Mouse (Mus musculus): ENCODE results near the gene Hltf.
"Not testable (repeated sequence)": the region's sequence is repeated elsewhere in the genome, so short reads cannot be mapped to it uniquely, and the experiment has no call there.

The Hltf gene

DNA sequence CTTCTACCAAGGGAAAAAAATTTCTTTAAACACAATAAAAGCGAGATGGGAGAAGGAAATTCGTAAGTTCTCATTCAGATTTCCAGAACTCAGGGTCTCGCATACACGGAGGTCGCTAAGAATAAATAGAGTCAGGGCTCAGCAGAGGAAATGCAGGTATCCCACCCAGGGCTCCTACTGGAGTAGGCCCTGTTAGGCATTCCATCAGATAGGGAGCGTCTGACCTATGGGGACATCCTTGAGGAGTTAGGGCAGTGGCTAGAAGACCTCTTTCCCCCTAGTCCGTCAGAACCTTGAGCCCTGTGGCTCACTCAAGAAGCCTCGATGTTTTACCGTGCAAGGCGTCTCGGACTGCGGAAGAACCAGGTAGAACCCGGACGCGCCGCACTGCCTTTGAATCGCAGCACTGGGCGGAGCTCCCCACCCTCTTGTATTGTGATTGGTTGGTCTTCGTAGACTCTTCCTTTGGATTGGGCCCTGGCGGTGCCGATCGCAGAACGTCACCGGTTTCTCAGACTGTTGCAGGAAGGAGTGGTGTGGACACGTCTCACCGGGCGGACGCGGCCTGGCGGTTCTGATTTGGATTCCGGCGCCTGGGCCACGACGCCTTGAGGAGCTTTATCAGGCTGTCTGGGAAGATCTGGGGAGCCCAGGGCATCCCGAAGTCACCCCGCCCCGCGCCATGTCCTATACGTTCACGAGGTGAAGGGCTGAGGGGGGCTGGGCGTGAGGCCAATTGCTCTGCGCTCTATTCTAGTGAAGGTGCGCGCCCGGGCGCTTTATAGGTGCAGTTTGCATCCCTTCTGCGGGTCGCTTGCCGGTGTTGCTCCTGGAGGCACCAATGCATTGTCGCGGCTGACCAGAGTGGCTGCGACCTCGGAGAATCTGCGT lies at the start of gene Hltf:
Gene Hltf (plus strand): TSS at position 506 of the 891 bp plus-strand sequence.
- peak; percentile 94 for DNase-seq

DNA sequence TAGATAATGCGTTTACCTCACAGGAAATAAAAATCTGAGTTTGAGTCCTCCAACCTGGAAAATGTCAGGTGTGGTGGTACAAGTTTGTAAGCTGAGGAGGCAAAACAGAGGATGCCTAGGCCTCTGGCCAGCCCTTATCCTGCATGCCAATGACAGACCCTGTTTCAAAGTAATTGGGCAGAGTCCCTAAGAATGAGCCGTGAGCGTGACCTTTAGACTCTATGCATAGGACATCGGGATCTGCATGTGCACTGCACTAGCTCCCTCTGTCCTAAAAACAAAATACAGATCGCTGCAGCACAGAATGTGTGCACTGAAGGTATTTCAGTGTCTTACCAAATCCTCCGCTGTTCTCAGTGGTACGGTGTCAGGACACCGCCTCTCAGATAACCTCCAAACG lies 47.1 kb upstream of the Hltf start:
- no peak for DNase-seq

DNA sequence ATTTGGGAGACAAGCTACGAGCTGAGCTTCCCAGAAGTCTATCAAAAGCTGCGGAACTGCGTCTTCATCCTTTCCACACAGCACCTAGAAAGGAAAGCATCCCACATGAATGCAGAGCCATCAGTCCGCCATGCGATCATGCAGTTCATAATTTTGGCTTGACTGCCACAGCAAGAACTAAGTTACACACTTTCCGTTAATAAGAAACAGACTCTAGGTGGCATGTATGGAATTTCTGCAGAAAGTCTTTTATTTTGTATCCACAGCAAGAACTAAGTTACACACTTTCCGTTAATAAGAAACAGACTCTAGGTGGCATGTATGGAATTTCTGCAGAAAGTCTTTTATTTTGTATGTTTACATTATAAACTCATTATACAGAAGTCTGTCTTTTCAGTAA lies 46.7 kb upstream of the Hltf start:
- DNase-seq, result not testable (repeated sequence)

DNA sequence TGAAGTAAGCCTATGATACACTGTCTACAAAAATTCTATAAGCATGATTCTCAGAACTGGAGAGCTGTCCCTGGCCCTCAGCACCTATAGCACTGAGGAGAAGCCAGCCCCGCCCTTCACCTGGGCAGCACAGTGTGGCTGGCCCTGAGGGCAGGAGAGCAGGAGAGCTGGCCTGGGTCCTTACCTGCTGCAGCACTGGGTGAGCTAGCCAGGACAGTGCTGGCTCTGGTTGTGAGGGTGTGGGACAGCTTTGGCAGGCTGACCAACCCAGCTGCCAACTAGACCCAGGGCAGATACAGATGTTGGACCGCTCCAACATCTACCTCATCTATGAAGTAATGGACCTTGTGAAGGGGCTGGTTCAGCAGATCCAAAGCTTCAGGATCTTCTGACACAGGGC lies 43.2 kb upstream of the Hltf start:
- DNase-seq, result no peak

DNA sequence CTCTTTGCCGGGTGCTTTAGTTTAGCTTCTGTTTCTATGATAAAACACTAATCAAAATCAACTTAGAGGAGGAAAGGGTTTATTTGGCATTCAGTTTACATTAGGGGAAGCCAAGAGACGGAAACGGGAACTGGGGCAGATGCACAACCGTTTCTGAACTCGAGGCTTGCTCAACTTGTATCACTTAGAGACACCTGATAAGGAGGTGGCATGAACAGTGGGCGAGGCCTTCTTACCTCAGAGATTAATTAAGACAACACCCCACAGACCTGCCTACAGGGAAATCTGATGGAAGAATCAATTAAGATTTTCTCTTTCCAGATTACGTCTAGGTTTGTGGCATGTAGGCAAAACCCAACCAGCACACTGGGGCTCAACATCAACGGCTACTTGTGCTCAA lies 39.5 kb upstream of the Hltf start:
- no peak for DNase-seq

DNA sequence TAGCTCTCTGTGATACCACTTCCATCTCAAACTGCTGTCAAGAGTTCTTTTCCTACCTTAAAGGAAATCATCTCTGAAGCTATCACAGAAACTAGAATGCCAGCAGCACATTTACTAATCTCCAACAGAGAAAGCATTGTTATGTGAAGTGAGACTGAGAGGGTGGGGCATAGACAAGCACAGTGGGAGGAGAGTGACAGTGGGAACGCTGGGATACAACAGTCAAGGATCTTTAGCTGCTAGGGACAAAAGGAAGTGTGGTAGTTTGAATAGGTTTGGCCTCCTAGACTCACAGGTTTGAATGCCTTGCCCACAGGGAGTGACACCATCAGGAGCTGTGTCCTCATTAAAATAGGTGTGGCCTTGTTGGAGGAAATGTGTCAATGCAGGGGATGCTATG lies 33.8 kb upstream of the Hltf start:
- no peak for DNase-seq

DNA sequence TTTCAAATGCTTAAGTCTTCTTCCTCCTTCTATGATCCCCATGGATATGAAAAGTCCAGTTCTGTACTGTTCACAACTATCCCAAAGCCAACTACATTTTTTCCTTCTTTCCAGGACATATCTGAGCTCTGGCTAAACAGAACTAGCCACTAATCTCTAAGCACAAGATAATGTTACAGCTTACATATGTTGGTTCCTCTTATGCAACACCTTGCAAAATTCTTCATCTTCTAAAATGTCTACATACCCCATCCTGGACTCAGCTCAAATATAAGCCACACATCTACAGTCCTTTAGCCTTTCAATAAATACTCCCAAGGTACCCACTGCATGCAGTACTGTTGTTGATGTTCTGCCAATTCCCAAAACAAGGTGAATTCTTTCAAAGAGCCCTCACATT lies 31.1 kb upstream of the Hltf start:
- DNase-seq, result no peak

DNA sequence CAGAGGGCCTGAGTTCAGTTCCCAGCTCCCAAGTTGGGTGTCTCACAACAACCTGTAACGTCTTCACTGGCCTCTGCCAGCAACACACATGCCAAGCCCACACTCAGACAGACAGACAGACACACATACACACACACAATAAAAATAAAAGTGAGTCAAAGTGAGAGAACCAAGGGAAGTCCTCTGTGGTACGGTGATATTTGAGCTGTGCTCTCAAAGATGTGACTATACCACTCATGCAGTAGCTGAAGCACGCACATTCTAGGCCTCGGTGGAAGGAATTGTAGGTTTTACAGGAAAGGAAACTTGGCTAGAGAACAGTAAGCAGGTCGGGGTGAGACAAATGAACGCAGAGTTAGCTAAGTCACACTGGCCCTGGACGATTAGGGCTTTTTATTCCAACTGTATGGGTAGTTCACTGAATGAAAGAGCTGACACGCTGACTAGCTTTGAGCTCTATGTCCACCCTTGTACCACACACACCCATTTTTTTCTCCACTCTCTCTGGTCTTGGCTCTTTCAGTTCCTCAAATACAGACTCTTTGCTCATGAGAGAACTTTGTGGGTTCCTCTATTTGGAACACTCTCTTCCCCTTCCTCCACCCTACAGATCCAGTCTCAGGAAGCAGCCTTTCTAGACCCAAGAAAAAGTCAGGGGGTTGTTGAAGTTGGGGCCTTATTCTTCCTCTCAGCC lies 30.5 kb upstream of the Hltf start:
- no peak for DNase-seq

DNA sequence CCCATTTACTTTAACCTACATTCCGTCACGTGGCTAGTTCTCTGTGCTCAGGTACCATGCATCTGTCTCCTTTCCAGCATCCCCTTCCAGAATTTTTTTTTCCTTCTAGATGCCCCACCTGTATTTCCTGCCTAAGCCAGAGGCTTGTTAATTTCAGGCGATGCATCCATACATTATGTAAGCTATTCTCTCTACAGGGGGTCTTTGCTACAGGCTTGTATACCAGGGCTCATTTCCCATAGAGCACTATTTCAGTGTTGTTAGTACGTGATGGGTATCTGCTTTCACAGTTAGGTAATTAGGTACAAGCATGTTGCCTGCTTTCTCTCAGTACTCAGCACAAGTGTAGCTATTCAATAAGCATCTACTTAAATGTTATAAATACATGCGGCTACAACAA lies 29.8 kb upstream of the Hltf start:
- DNase-seq, result no peak

DNA sequence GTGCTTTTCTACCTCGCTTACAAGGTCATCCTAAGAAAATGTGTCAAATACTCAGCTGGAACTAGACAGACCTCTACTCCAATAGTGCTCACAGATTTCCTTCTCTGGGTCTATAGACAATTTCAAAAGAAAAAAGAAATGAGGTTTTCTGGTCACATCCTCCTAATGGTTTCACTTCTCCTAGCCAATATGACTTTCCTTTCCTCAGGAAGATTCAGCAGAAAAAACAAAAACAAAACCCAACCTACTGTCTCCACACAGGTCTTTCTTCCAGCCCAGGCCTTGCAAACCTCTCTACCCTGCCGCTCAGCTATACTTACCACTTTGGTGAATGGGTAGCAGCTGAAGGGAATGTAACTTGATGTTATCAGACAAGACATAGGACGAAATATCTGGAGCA lies 29.0 kb upstream of the Hltf start:
- no peak for DNase-seq

DNA sequence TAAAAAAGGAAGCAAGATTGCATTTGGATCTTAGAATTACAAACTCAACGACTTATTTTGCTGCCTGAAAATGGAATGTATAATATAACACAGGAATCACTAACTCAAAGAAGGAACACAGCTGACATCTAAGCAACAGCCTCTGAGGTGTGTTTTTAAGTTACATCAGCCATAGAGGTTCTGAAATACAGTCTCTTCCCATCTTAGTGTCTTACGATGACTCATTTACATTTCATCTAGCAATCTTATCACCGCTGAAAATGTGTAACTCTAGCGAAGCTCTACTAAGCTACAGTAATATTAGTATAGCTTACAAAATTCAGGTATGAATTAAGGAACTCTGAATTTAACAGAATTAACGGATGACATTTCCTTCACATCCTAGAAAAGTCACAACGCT lies 26.8 kb upstream of the Hltf start:
- DNase-seq, result no peak

DNA sequence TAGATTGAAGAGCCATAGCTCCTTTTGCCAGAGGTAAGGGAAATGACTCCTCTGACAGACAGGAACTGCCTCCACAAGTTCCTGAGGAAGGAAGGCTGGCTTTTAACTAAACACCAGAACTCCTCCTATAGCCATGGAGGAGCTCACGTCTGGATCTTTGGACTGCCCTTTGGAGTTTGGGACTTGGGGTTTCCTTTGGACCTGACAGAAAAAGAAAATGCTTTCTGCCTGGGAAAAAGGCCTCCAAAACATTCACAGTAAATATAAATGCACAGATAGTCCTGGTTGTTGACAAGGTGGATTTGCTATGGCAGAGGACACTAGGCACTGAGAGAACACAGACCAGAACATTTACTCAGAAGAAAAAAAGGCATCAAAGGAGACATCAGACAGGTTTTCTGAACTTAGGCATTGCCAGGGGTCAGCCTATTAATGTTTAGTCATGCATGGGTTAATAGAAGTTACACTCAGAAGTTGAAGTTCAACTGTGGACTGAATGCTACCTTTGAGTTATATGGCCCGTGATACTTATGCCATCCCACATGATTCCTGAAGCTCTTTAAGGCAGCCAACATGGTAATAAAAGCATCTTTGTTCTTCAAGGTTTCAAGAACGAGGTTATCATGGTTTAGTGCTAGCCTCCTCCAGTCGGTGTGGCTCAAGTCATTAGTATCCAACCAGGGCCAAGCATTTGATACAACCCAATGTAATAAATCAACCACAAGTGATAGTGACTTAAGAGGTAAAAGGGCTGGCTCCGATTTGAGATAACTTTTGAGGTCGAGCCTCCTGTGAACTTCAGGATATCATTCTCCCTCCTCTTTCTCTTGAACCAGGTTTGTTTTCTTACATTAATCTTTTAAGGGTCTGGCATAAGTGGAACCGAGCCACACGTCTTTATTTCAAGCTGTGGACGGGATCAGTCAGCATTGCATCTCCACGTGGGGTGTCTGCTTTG lies 23.6 kb upstream of the Hltf start:
- DNase-seq, result no peak

DNA sequence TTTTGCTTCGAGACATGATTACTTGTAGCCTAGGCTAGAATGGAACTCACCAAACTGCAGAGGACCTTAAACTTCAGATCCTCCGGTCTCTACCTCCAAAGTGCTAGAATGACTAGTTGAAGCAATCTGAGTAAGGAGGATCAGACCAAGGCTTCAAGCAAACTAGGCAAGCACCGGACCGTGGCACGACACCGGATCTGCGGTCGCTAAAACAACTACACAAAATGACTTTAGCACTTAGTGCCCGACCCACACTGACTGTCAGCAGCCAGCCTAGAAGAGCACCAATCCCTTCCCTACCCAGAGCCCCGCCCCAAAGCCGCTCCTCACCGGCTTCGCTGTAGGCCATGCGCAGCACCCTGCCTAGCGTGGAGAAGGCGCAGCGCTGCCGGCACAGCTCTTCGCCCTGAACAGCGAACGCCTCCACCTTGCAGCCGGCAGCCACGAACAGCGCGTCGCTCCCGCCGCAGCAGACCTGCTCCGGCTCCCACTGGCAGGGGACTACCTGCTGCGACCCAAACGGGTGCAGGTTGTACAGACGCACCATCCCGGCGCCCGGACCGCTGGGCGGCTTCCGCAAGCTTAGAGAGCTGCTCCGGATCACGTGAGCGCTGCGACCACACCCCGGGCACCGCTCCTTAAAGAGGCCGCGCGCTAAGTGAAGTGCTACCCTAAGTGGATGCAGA lies 22.7 kb upstream of the Hltf start, which contains the start of gene Hps3:
Gene Hps3 (minus strand): TSS at position 597 of the 686 bp plus-strand sequence.
- DNase-seq, result peak; percentile 89

DNA sequence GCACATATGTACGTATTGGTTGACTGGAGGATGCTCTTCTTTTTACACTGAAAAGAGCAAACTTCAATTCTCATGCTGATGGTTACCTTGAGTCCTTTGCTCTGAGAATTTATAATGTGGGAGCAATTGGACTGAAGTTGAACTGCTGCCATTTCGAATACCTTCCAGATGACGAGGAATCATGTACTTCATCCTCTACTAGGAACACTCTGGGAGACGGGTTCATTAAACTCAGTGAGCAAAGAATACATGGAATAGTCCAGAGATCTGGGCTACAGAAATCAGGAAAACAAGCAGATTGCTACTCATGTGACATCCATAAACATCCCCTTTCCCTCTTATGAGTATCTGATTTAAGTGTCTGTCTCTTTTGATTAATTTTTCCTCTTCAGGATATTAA lies 21.5 kb upstream of the Hltf start:
- no peak for DNase-seq

DNA sequence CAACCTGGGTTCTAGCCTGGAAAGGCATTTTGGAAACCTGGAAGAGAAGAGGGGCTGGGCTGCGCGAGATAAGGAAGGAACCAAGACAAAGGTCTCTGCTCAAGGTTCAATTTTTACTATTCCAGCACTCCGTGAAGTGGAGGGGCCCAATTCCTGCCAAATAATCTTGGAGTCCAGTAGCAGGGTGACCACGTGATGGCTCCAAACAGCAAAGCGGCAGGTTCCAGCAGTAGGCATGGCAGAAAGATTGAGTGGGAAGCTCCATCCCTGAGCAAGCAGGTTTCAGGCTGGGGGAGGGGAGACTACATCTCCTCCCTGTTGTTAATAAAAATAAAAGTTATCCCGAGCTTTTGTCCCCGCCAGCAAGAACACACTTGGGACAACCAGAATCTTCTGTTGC lies 16.1 kb upstream of the Hltf start:
- DNase-seq, result not testable (repeated sequence)

DNA sequence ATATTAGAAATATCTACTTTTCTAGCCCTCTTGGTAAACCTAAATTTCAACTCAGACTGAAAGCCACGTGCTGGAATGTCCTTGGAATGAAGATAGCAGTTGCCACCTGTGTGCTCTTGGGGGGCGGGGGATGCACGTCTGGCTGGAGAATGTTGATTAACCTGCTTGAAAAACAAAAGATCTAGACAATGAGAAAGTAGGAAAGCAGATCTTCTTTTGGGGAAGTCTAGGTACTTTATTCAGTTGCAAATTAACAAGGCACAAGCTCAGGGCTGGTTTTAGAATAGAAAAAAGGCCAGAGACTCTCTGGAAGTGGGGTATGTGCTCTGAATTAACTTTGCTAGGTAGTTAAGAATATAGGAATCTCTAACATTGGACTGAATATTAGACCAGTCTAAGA lies 12.9 kb upstream of the Hltf start:
- DNase-seq, result not testable (repeated sequence)

DNA sequence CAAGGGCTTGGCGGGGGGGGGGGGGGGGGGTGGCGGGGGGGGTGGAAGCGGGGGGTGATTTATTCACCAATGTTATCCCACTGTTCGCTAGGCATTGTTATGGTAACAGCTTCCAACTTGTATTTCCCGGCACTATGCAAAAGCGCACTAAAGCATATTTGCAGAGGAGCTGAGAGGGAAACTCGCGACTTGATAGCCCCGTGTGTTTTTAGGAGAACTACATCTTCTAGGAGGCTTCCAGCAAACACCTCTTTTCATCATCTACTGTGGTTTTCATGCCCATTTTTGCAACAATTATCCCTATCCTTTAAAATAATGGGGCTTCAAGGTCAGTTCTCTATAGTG lies 558 bp downstream of the Hltf start:
- DNase-seq, result no peak

DNA sequence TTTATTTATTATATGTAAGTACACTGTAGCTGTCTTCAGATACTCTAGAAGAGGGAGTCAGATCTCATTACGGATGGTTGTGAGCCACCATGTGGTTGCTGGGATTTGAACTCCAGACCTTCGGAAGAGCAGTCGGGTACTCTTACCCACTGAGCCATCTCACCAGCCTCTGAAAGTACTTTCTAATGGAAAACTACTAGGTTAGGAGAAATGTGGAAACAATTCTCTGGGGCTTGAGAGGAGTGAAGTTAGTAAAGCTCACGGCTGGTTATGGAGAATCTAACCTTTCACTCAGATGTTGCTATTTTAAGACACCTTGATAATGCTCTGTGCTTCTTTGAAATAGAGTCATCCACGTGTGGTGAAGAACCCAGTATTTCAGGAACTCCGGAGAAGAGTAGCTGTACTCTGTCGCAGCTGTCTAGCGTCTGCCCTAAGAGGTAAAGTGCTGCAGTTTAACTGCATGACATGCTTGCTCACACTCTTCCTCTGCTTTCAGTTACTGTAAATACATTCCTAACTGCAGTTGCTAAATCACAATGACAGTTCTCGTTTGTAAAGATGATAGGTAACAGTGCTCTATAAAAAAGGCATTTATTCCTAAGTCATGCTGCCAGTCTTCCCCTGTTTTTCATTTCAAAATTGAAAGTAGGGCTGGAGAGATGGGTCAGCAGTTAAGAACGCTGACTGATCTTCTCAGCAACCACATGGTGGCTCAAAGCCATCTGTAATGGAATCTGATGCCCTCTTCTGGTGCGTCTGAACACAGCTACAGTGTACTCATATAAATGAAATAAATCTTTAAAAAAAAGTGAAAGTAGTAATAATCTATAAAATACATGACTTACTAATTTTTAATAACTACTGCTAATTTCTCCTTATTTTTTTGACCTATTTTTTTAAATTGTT lies 18.8 kb downstream of the Hltf start:
- DNase-seq, result no peak

DNA sequence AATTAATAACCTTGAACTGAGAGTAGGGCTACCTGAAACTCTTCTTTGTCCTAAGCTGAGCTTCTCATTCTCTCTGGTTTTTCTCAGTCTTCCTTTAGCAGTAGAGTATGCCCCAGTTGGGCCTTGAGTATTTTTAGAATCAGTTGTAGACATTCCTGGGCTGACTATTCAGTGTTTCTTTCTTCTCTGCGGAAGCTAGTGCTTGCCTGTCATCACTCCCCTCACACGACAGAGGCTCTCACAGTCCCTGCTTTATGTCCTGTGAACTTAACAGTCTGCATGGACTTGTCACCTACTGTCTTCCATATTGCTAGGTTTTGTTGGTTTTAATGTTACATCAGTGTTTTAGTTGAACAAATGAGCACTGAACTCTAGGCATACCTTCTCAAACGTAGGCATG lies 24.6 kb downstream of the Hltf start:
- no peak for DNase-seq

DNA sequence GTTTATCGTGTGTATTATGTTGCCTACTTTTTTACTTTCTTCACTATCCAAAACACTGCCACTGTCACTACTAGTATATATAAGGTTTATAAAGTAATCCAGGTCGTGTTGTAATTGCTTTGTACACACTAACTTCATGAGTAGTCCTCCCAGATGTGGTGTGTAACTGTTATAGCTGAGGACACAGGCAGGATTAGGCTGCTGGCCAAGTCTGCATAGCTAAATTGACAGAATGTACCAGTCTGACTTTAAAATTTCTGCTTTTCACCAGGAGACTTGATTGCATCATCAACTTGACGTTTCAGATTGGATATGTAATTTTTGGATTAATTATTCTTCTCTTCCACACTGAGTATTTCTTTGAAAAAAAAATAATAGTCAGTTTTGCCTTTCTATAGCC lies 46.2 kb downstream of the Hltf start:
- no peak for DNase-seq

DNA sequence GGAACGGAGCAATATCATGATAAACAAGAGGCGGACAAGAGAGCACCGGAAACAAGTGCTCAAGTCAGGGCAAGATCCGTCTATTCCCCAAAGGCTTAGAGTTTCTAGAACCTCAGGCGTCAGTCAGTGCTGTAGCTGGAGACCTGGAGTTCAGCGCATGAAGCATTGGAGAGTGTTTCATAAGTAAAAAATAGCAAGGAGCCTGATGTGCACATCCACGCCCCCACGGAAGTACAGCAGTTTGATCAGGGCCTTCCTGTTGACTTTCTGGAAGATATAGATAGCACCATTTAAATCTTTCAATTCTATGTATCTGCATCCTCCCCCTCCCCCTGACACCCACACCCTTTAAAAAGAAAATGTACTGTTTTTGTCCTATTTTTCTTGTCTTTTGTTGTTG lies 46.7 kb downstream of the Hltf start:
- no peak for DNase-seq

DNA sequence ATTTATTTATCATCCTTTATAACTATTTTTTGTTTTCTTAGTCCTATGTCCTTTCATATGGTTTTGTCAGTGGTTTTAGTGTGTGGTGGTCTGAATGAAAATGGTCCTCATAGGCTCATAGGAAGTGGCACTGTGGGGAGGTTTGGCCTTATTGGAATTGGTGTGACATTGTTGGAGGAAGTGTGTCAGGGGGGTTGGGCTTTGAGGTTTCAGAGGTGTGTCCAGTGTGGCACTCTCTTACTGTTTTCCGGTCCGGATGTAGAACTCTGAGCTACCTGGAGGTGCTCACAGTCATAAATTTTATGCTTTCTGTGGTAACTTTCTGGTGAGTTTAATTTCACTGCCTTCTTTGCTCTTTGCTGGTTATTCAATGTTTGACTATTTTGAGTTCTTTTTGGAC lies 47.2 kb downstream of the Hltf start:
- no peak for DNase-seq
